Mouse (Mus musculus): ENCODE data around the gene Mier3. TPM values are rescaled to one million over a fixed set of nuclear protein-coding genes. Genes with fewer than 3 reads are reported as not detected.

Mier3 gene
- total RNA-seq (2021) = 10 to 100 TPM; 30.1 to 30.8 TPM

DNA sequence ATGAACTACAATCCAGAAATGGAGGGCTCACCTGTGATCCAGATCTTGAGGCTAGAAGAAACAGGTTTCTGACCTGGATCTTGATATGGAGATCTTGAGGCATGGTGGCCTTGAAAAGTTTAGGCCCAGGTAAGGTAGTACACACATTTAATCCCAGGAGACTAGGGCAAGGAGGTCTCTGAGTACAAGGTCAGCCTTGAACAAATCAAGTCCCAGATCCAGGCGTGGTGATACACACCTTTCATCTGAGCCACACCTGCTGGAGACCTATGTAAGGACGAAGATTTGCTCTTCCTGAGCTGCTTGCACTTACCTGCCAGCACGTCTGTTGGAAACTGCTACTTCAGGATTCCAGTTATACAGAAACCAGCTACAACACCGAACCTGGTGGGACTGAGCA is at the start of gene Mier3:
Gene Mier3 (plus strand): TSS at position 301 of the 400 bp plus-strand sequence.
- intact Hi-C loops (cut with DNase I) = no loop called here
- no peak for DNase-seq (ENCODE audit: extremely low spot score in 1 of 2, low spot score in 2 of 2)

DNA sequence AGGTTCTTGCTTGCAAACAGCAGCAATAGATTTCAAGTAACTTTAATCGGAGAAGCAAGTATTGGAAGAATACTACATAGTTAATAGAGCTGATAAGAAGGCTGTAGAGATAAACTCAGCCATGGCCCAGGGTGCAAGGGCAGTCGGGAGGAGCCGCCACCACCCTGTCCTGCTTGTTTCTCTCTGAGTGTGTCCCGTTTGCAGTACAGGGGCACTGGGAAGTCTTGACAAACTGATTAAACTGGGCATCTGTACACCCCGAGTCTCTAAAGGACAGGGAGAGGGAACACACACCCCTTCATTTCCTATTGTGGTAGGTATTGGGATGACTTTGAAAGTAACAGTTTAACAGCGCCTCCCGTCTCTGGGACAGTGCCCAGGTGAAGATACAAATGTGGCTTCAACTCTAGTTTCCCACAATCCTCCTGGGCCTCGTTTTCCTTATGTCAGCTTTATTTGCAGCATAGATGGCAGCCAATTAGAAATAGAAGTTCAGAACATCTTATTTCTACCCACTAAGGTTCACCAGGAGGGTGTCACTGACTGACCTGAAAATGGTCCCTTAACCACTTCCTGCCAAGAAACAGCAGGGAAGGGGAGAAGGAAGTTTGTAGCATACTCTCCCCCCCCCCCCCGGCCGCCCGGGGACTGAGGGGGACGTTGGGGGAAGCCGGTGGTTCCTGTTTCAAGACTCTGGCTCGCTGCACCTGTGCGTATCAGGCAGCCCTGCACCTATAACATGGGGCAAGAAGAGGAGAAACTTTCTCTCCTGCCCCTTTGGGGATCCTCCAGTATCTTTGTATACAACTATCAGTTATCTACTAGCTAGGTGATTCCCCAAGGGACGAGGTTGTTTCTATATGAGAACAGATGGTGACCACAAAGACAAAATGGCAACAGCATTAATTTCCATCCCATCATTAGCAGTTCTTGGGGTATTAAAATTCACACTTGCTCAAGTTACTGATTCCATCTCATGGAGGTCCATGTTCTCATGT is 46.3 kb upstream of the Mier3 start:
- intact Hi-C loops (cut with DNase I) = no loop called here
- no peak for DNase-seq (ENCODE audit: extremely low spot score in 1 of 2, low spot score in 2 of 2)

DNA sequence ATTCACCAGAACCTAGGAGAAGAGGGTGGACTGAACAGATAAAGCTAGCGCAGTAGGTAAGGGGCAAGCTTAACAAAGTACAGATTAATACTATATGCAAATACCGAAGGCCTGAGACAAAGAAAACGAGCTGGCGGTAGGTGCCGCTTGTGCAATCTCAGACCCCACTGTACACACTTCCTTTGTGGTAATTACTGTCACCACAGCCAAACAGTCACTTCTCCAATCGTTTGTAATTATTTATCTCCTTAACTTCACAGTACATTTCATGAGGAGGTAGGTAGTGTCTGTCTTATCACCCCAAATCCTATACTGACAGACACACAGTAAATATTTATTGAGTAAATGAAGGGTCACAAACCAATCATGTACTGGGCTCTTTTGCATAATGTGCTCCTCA is 40.5 kb upstream of the Mier3 start:
- intact Hi-C loops (cut with DNase I) = no loop called here
- DNase-seq (ENCODE audit: extremely low spot score in 1 of 2, low spot score in 2 of 2) = no peak

DNA sequence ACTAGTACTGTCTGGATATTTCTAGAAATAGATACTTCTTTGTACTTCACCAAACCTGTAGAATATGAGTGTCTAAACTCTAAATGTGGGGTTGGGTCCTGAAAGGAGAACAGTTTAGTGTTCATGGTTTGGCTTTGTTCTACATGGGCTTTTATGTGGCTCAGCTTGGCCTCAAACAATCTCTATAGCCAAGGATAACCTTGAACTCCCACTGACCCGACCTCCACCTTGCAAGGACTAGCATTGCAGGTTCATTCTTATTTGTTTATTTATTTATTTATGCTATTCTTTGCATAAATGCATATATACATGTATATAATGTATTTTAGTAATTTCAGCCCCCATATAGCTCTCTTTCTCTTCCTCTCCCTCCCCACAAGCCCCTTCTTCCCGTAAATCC is 37.1 kb upstream of the Mier3 start:
- no peak for DNase-seq (ENCODE audit: extremely low spot score in 1 of 2, low spot score in 2 of 2)
- intact Hi-C loops (cut with DNase I) = no loop called here

DNA sequence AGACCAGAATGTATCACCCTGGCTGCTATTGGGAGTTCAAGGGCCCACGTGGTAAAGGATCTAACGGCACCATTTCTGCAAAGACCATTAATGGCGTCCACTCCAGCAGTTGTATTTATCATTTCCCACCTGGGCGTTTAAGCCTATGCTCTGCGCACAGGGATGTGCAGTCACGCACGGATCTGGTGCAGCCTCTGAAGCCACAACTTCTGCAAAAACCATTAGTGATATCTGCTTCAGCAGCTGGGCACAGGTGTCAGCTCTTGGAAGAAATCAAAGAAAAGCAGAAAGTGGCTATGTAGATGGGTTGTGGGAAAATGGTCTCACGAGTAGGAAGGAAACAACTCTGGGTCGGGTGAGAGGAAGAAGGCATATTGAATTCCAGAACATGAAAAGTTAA is 34.6 kb upstream of the Mier3 start:
- no peak for DNase-seq (ENCODE audit: extremely low spot score in 1 of 2, low spot score in 2 of 2)
- intact Hi-C loops (cut with DNase I) = no loop called here

DNA sequence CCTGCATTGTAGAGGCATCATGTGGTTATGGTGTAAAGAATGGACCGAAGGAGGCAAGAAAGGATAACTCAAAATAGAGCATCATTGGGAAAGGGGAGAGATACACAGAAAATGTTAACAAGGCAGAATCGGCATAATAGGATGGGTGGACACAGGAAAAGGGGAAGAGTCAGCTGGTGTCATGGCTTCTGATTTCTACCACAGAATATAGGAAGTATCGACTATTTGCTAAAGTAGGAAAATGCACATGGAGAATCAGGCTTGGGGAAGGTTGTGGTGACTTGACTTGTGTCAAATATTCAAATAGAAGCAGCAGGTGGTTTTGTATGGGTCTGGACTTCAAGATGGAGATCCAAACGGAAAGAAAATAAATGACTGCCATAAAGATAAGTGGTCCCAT is 33.5 kb upstream of the Mier3 start:
- intact Hi-C loops (cut with DNase I) = no loop called here
- DNase-seq (ENCODE audit: extremely low spot score in 1 of 2, low spot score in 2 of 2) = no peak

DNA sequence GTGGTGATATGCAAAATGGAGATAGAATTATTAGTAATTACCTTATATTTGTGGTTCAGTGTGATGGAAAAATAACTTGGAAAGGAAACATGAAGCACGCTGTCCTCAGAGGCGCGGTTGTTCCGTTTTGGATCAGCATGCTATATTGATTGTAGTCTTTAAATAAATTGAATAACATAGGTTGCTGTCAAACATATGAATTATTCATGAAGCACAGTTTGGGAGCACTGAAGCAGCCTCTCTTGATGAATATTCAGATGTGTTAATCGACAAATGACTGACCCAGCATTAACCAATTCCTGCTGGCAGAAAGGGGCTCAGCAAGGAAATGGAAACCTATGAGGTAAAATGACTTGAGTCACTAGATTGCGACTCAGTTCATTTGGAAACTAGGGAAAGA is 29.8 kb upstream of the Mier3 start:
- no peak for DNase-seq (ENCODE audit: extremely low spot score in 1 of 2, low spot score in 2 of 2)
- intact Hi-C loops (cut with DNase I) = no loop called here

DNA sequence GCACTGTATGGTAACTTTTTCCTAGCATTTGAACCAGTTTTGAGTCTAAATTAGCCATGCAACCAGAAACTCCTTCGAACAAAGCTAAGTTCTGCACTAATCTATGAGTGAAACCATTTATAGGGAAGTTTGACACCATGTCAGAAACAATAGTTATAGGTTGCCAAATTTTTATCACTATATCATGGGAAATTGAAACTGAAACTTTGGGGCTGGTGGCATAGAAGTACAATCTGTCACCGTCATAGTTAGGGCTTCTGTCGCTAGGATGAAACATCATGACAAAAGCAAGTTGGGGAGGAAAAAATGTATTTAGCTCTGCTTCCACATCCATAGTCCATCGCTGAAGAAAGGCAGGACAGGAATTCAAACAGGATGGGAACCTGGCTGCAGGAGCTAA is 25.5 kb upstream of the Mier3 start:
- intact Hi-C loops (cut with DNase I) = no loop called here

DNA sequence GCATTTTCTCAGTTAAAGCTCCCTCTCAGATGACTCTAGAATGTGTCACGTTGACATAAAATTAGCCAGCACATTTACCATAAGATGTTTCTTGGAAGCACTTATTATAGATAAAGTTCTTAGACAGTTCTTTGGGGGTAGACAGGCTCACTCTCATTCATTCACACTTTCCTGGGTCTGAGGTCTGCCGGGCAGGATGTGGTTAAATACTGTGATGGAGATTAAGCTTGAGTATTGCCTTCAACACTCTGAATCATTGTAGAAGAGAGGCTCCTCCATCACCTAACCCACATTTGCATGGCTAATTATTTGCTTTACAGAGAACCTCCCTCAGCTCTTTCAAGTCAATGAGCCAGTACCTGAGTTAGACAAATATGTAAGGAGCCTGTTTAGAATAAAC is 24.9 kb upstream of the Mier3 start:
- no peak for DNase-seq (ENCODE audit: extremely low spot score in 1 of 2, low spot score in 2 of 2)

More for the DNA sequence above, 25.5 kb upstream of the Mier3 start:
- DNase-seq (ENCODE audit: extremely low spot score in 1 of 2, low spot score in 2 of 2) = no peak

DNA sequence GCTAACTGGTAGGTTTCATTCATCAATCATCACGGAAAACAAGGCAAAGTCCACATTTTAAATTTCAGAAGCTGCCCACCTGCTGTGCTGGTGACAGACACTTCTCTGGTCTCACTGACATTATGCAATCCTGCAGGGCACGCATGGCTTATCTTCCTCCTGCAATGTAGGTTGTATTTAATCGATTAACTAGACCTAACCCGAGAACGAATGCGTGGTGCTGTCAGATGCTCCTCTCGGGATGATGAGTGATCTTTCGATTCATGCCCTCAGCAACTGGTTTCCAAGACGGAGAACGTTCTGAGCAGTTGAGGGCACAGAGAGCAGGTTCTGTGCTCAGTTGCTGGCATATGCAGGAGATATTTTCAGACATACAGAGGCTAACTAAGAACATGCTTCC is 24.5 kb upstream of the Mier3 start:
- intact Hi-C loops (cut with DNase I) = no loop called here
- DNase-seq (ENCODE audit: extremely low spot score in 1 of 2, low spot score in 2 of 2) = no peak

More for the DNA sequence above, 24.9 kb upstream of the Mier3 start:
- intact Hi-C loops (cut with DNase I) = no loop called here

DNA sequence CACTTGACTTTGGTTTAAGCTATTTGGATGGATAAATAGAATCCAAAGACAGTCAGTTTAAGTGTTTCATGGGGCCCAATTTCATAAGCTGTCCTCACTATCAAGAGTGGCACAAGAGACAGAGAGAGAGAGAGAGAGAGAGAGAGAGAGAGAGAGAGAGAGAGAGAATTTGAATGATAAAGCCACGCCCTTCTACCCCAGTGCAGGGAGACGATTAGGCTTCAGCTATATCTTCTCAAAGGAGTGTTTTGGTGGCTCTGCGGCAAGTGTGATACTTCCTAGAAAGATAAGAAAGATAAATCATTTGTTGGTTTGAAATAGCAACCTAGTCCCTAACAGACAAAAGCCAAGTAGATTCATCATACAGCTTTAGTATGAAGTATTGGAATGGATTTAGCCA is 24.0 kb upstream of the Mier3 start:
- DNase-seq (ENCODE audit: extremely low spot score in 1 of 2, low spot score in 2 of 2) = no peak
- intact Hi-C loops (cut with DNase I) = no loop called here

DNA sequence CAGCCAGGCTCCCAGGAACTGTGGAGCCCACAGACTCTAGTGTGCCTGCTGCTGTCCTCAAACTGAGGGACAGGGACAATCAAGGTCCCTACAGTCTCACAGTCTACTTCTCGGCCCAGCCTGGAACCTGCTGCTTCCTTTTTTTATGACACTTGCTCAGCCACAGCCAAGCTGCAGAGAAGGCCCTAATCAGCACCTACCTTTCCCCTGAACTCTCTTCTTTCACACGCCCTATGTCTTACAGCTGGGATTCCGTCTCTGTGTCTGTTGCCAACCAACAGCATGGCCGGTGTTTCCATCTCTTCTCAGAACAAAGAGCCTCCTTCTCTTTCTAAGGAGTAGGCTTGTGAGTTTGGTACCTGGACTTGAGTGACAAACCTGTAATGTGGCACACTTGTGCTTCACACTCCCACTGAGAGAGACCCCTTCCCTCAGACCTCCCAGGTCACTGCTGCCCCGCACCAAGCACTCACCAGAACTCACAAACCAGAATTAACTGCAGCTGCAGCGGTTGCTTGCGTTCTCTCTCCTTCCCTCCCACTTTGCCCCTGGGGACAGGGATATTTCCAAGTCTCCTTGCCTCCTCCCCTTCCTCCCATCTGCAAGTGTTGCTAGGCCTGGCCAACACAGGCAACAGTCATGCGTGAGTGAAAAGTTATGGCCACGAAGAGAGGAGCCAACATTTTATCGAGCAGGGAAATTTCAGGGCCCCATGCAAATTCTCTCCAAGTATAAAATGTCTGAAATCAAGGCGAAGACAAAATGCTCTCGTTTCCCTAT is 22.1 kb upstream of the Mier3 start:
- no peak for DNase-seq (ENCODE audit: extremely low spot score in 1 of 2, low spot score in 2 of 2)
- intact Hi-C loops (cut with DNase I) = no loop called here

DNA sequence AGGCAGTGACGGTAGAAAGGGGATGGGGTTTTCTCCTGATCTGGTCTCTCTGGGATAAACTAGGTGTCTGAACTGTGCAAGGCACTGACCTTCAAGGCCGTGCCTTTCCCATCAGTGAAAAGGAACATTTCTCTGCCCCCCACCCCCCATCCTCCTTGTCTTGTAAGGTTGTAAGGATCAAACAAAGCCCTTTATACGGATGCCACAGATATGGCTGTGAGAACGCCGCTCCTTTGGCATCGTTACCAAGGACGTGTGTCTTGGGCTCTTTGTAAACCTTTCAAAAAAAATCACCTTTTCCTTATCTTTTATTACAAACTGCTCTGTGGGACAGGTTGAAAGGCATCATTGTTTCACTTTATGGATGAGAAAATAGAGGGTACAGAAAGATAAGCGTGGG is 21.3 kb upstream of the Mier3 start:
- no peak for DNase-seq (ENCODE audit: extremely low spot score in 1 of 2, low spot score in 2 of 2)
- intact Hi-C loops (cut with DNase I) = no loop called here

DNA sequence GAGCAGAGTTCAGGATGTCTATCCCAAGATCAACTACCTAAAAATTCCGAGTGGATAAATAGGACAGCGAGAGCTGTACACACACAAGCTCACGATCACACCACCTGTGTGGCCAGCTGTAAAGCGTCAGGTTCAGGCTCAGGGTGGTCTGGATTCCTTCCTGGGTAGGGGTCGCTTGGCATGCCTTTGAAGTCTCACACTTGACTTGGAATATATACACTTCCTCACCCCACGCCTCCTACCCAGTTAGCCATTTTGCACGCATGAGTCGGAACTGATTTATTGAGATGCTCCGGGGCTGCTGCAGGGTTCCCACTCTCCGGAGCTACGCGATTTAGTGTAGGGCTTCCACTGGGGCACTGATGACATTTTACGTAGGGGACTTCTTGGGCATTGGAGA is 20.7 kb upstream of the Mier3 start:
- intact Hi-C loops (cut with DNase I) = no loop called here
- no peak for DNase-seq (ENCODE audit: extremely low spot score in 1 of 2, low spot score in 2 of 2)

DNA sequence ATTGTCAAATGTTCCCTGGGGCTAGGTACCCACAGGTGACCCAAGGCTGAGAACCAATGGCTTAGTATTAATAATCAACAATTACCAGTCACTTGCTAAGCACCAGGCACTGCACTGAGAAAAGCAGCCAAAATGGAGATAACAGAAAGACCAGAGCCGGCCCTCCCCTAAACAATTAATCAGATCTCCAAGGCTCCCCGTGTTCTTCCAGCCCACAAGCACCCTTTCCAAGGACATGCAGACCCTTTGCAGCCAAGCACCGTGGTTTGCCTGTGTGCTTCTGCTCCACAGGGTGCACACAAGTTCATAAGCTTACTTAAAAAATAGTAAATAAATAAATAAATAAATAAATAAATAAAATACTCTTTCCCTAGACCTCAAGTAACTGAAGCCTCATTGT is 20.2 kb upstream of the Mier3 start:
- no peak for DNase-seq (ENCODE audit: extremely low spot score in 1 of 2, low spot score in 2 of 2)

DNA sequence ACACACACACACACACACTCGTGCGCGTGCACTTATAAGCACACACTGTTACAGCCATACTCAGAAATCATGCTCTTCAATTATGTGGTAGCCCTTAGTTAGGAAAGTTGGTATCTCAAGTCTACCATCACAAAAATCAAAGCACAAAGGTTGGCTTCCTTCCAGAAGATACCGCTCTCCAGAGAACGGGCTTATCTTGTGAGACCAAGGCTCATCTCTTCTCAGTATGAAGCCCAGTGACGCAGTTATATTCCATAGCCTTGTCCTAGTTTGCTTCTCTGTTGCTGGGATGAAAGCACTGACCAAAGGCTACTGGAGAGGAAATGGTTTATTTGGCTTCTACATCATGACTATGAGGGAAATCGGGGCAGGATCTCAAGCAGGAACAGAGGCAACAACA is 12.8 kb upstream of the Mier3 start:
- no peak for DNase-seq (ENCODE audit: extremely low spot score in 1 of 2, low spot score in 2 of 2)
- intact Hi-C loops (cut with DNase I) = no loop called here

More for the DNA sequence above, 20.2 kb upstream of the Mier3 start:
- intact Hi-C loops (cut with DNase I) = no loop called here

DNA sequence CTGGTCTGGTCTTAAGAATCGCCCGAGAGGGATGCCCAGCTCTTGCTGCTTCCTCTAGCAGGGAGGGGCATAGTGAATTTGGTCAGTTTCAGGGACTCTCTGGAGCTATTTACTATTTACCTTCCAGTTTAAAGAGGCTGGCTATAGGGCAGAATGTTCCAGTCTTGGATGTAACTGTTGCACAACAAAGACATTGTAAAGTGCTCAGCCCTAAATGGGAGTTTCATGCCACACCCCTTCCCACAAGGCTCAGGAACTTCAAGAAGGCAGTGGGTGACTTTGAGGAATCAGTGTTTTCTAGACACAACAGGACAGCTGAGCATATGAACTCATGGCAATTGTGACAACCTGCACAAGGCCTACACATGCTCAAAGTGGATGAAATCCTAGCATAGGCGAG is 3.9 kb upstream of the Mier3 start:
- no peak for DNase-seq (ENCODE audit: extremely low spot score in 1 of 2, low spot score in 2 of 2)
- intact Hi-C loops (cut with DNase I) = no loop called here

DNA sequence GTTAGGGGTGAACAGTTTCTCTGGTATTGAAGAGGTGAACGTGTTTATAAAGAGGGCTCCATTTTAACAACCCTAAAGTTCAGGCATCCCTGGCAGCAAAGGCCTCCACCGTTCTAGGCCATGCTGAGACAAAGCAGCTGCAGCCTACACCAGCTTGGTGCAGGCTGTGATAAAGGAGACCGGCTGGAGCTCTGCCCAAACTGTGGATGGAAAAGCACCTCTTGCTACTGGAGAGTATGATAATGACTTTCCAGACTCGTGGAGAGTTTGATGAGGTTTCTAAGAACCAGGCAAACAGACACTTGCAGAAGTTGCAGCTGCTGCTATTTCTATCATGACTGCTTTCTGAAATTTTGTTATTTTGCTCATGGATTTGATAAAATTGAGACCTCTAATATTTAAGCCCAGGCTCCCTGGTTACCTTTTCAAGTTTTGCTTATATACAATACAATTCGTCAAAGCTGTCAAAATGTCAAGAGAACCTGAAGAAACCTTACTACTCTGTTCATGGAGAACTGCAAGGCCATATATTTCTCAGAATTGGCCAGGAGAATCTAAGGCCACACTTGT is 3.4 kb downstream of the Mier3 start:
- no peak for DNase-seq (ENCODE audit: extremely low spot score in 1 of 2, low spot score in 2 of 2)
- intact Hi-C loops (cut with DNase I) = no loop called here

DNA sequence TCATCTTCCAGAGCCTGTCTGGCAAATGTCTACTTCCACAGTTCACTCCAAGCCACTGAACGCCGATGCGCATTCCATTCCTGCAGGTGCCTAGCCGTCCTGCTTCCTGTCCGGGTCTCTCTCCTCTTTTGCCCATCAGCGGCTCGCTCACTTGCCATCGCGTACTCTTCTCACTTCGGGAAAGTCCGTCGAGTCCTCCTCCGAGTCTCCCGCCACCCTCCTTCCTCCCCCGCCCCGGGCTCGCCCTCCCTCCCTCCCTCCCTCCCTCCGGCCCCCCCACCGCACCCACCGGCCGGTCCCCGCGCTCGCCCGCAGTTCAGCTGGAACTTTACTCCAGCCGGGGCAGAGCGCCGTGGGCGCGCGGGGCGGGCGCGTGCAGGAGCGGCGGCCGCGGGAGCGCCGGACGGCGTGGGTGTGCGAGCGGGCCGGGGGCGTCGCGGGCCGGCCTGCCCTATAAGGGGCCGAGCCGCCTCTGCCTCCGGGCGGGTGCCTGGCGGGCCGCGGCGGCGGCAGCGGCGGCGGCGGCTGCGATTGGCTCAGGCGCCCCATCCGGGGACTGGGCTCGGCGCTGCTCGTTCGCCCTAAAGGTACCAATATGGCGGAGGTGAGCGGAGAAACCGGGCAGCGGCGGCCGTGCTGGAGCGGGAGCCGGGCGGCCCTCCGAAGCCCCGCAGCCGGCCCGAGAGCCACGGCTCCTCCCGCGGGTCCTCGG is 5.1 kb downstream of the Mier3 start:
- peak; percentile 70 to 92 for DNase-seq (ENCODE audit: extremely low spot score in 1 of 2, low spot score in 2 of 2)
- intact Hi-C loops (cut with DNase I) = loop anchor here (5.0 kb wide), 1 partner anchor 41 kb away; no protein-coding TSS in a partner anchor

Measured in left cerebral cortex, postnatal 10 days (tissue).